Mouse (Mus musculus): ENCODE results near the gene 1700010I14Rik. TPM values are rescaled to one million over a fixed set of nuclear protein-coding genes. Genes with fewer than 3 reads are reported as not detected.

The 1700010I14Rik gene
- 0.47 and 0.62 TPM in 2 replicates for polyA plus RNA-seq (2015; fragmentation: Nextera tagmentation; extraction: Ambion mirVana)

DNA sequence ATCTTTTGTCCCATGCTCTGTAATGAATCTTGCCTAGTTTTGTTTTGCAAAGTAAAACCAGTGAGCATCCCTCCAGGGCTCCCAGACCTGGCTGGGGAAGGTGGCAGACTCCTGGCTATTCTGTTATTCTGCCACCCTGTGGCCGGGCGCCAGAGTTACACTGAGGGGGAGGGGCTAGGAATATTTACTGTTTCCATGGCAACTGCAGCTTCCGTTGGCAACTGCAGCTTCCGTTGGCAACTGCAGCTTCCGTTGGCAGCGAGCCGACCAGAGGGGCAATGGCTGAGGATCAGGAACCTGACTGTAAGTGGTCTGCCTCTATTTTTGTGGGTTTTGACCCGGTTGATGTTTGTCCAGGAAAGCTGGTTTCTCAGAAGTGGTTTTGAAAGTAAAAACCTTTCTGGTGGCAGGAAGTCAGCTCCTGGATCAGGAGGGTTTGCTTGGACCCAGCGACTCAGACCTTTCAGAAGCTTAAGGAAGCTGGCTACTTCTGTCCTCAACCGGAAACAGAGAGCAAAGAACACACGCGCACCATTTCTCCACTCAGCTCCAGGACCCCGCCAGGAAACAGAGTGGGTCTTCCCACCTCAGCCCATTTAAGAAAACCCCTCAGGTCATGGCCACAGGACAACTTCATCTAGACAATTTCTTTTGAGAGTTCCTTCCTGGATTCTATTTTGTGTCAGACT is at the start of gene 1700010I14Rik:
1700010I14Rik (plus strand) TSS at position 215 of the 689 bp plus-strand sequence.

